Mouse (Mus musculus) heart, adult 2 months (tissue): ENCODE measurements around the gene Thsd4. TPM values are rescaled to one million over a fixed set of nuclear protein-coding genes. Genes with fewer than 3 reads are reported as not detected.

ENCODE experiments used
- DNase-seq, 2 experiments: peaks; one replicate each; pipeline ENCODE4 v3.0.0; 2021
- H3K27ac ChIP-seq: fragments of 200-600 bp; 2 replicates; pipeline ENCODE4 v1.8.1; 2022
- H3K27me3 ChIP-seq: fragments of 200-500 bp; 2 replicates; pipeline ENCODE4 v1.6.1; 2012; ENCODE audit warnings: mild to moderate bottlenecking, low read length, inconsistent platforms, mixed read lengths; ENCODE audit not compliant: control insufficient read depth, insufficient read depth
- H3K36me3 ChIP-seq: fragments of 200-500 bp; 2 replicates; pipeline ENCODE4 v1.6.1; 2012; ENCODE audit warnings: low read length, inconsistent platforms; ENCODE audit not compliant: control insufficient read depth, insufficient read depth
- H3K4me1 ChIP-seq: fragments of 200-500 bp; 2 replicates; pipeline ENCODE4 v1.6.1; 2011; ENCODE audit warnings: low read length; ENCODE audit not compliant: control insufficient read depth, insufficient read depth
- H3K4me3 ChIP-seq: fragments of 200-600 bp; 2 replicates; pipeline ENCODE4 v1.8.1; 2022
- H3K79me2 ChIP-seq: fragments of 200-500 bp; replicated peaks from 2 replicates; pipeline ENCODE4 v1.6.1; 2012; ENCODE audit warnings: mild to moderate bottlenecking, inconsistent platforms, low read length, moderate library complexity, mixed read lengths; ENCODE audit not compliant: control insufficient read depth, insufficient read depth
- H3K9ac ChIP-seq: fragments of 200-500 bp; 2 replicates; pipeline ENCODE4 v1.6.1; 2012; ENCODE audit warnings: low read depth, mild to moderate bottlenecking, control low read depth, inconsistent platforms, low read length, mixed read lengths
- CTCF ChIP-seq: fragments of 200-600 bp; IDR thresholded peaks from 2 replicates; pipeline ENCODE4 v1.8.1; 2022; ENCODE audit warnings: antibody characterized with exemption, mild to moderate bottlenecking, moderate library complexity
- EP300 ChIP-seq: fragments of 200-500 bp; IDR thresholded peaks from 2 replicates; pipeline ENCODE4 v1.6.1; 2011; ENCODE audit warnings: low read depth, low read length, control low read depth; ENCODE audit not compliant: insufficient read depth
- POLR2A ChIP-seq: fragments of 200-500 bp; IDR thresholded peaks from 2 replicates; pipeline ENCODE4 v1.6.1; 2011; ENCODE audit warnings: mild to moderate bottlenecking, low read depth, low read length, control low read depth; ENCODE audit not compliant: insufficient read depth
- WGBS: fragments of 180-500 bp; shearing (Covaris S2); methylation state at CpG from one replicate; pipeline ENCODE4 v1.1.7; 2018; 5-methylcytosine and 5-hydroxymethylcytosine counted together
- intact Hi-C: fragments of 180-260 bp; cut with DNase I; formaldehyde crosslinking; loops from one replicate; pipeline ENCODE4 v1.15.1; 2025
- polyA plus RNA-seq: library from polyadenylated mRNA; depleted of rRNA; stranded (reverse); fragments of >200 nt; gene quantifications from 2 replicates; pipeline ENCODE4 v1.2.3, GENCODE M21; 2012
- total RNA-seq, 2 experiments: library from RNA; stranded (reverse); gene quantifications; 2 replicates each; pipeline ENCODE4 v1.2.3; 2021

Thsd4 gene
- total and polyA plus RNA-seq, 3 experiments: 3.5 to 5.2 (median 4.3) TPM

DNA sequence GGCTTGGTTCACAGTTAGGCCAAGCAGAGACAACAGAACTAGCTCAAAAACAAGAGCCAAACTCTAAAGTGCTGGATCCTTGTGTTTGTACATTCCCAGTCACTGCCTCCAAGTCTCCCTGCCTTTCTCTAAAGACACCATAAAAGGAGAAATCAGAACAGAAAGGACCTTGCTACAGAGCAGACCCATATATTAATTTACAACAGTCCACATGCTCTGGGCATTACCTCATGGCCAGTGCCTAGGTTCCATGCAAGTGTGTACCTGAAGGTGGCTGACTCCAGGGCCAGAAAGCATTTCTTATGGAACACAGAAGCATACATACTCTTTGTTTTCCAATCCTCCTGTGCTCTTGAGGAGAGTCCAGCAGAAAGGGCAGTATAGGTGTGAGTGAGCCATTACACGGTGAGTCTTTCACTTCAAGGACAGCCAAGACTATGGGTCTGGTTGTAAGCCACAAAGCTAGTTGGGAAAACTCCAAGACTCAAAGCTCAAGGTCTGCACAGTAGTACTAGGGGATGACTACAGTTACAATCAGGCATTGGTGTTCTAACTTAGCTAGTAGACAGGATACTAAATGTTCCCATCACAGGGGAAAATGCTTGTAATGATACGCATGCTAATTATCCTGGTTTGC lies 216.5 kb downstream of the Thsd4 start:
- H3K4me3 ChIP-seq: no peak overlapping the region
- peaks cover 6% of the 10 kb centered on the region; the same call in 1 of the 2 replicates for H3K4me1 ChIP-seq
- no peak overlapping the region for H3K9ac ChIP-seq
- no peaks in the 10 kb centered on the region for H3K36me3 ChIP-seq
- H3K27ac ChIP-seq: peak overlapping the region; percentile 57
- H3K27me3 ChIP-seq: no peaks in the 10 kb centered on the region
- no peaks in the 10 kb centered on the region for H3K79me2 ChIP-seq
- DNase-seq: no peak
- TF ChIP-seq EP300: no peak
- TF ChIP-seq CTCF: no peak
- no peak for TF ChIP-seq POLR2A
- 81% methylated on average over 2 of the region's 2 CpGs for WGBS
- intact Hi-C loops: no loop called here

DNA sequence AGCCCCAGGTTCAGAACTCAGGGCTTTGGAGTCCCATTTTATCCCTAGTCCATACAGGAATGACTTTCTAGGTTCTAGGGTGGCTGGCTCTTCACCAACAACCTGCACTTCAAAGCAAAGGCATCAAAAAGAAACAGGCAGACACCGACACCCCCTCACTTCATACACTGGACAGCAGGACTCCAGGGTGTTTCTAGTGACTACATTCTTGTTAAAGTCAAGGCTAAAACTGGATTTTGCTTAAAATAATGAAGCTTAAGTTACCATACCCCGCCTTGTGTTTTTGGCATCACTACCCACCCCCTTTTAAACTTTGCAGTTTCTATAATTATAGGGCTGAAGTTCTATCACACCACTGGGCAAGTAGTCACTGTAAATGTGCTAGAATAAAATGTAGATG lies 225.6 kb downstream of the Thsd4 start:
- TF ChIP-seq POLR2A: no peak
- TF ChIP-seq EP300: no peak
- Histone ChIP-seq H3K79me2 (no peaks in the 10 kb centered on the region), H3K9ac (no peak overlapping the region), H3K4me3 (no peak overlapping the region), H3K4me1 (peaks cover 2% of the 10 kb centered on the region; the same call in 1 of the 2 replicates), H3K27me3 (no peaks in the 10 kb centered on the region), H3K27ac (no peak overlapping the region), H3K36me3 (no peaks in the 10 kb centered on the region)
- no peak for DNase-seq
- WGBS: 91% methylated on average over 2 of the region's 2 CpGs
- intact Hi-C loops: no loop called here

- Histone ChIP-seq H3K9ac (no peak overlapping the region), H3K36me3 (no peaks in the 10 kb centered on the region), H3K27me3 (no peaks in the 10 kb centered on the region), H3K27ac (no peak overlapping the region), H3K4me1 (peaks cover 2% of the 10 kb centered on the region; the same call in 1 of the 2 replicates), H3K79me2 (no peaks in the 10 kb centered on the region), H3K4me3 (no peak overlapping the region)
- TF ChIP-seq POLR2A (no peak), CTCF (no peak), EP300 (no peak)
- DNase-seq: peak in 1 of 2 experiments; percentile 26
- WGBS: 45% methylated on average over 6 of the region's 6 CpGs
- intact Hi-C loops: no loop called here
These were observed 226.6 kb downstream of the Thsd4 start for GRCm38 (mm10) chr9:60295199-60295598.

GRCm38 (mm10) chr9:60293129-60293528 lies 228.7 kb downstream of the Thsd4 start:
- no peak overlapping the region for H3K27ac ChIP-seq
- no peaks in the 10 kb centered on the region for H3K79me2 ChIP-seq
- intact Hi-C loops: no loop called here
- no peak for TF ChIP-seq EP300
- TF ChIP-seq CTCF: no peak
- TF ChIP-seq POLR2A: no peak
- H3K36me3 ChIP-seq: no peaks in the 10 kb centered on the region
- no peak overlapping the region for H3K4me3 ChIP-seq
- H3K27me3 ChIP-seq: no peaks in the 10 kb centered on the region
- WGBS: 80% methylated on average over 6 of the region's 6 CpGs
- no peaks in the 10 kb centered on the region for H3K4me1 ChIP-seq
- no peak for DNase-seq
- H3K9ac ChIP-seq: no peak overlapping the region

- Histone ChIP-seq H3K79me2 (no peaks in the 10 kb centered on the region), H3K36me3 (no peaks in the 10 kb centered on the region), H3K27me3 (no peaks in the 10 kb centered on the region), H3K9ac (no peak overlapping the region), H3K4me3 (no peak overlapping the region), H3K4me1 (no peaks in the 10 kb centered on the region), H3K27ac (no peak overlapping the region)
- 88% methylated on average over 8 of the region's 8 CpGs for WGBS
- no peak for DNase-seq
- intact Hi-C loops: no loop called here
- TF ChIP-seq EP300 (no peak), CTCF (no peak), POLR2A (no peak)
These were observed 231.1 kb downstream of the Thsd4 start for GRCm38 (mm10) chr9:60290780-60291179.

DNA sequence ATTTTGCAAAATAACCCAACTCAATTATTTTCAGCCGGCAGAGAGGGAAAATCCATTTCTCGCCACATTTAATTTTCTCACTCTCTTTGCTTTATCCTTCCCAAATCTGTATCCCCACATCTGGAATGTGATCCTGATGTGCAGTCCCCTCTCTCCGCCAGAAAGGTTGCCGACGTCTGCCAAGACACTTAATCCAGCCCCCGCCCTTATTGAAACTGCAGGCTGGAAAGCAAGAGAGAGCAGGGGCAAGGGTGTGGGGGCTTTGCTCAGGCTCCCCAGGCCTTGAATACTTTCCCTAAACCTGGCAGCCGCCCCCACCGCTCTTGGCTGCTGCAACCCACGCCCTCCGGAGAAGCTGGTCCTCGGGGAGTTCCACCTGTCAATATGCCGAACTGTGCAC lies 233.1 kb downstream of the Thsd4 start:
- Histone ChIP-seq H3K27me3 (no peaks in the 10 kb centered on the region), H3K79me2 (no peaks in the 10 kb centered on the region), H3K9ac (no peak overlapping the region), H3K27ac (no peak overlapping the region), H3K36me3 (no peaks in the 10 kb centered on the region), H3K4me3 (no peak overlapping the region), H3K4me1 (no peaks in the 10 kb centered on the region)
- no peak for TF ChIP-seq POLR2A
- TF ChIP-seq CTCF: no peak
- no peak for TF ChIP-seq EP300
- WGBS: 83% methylated on average over 12 of the region's 12 CpGs
- DNase-seq: no peak
- intact Hi-C loops: no loop called here
